Mouse (Mus musculus) left cerebral cortex, postnatal 14 days (tissue): ENCODE data around the gene Madcam1. TPM values are rescaled to one million over a fixed set of nuclear protein-coding genes. Genes with fewer than 3 reads are reported as not detected.

Source experiments
- DNase-seq, 2 experiments: peaks; one replicate each; pipeline ENCODE4 v3.0.0; 2021 to 2022; ENCODE audit warnings: low spot score in 2 of 2, mixed read lengths in 1 of 2
- intact Hi-C: fragments of 180-260 bp; cut with DNase I; formaldehyde crosslinking; loops from one replicate; pipeline ENCODE4 v1.15.1; 2025
- total RNA-seq, 2 experiments: library from RNA; stranded (reverse); gene quantifications; 2 replicates each; pipeline ENCODE4 v1.2.3; 2021

Madcam1 gene
- total RNA-seq, 2 experiments from 2014 or later: 0.23 TPM; not detected in 1

DNA sequence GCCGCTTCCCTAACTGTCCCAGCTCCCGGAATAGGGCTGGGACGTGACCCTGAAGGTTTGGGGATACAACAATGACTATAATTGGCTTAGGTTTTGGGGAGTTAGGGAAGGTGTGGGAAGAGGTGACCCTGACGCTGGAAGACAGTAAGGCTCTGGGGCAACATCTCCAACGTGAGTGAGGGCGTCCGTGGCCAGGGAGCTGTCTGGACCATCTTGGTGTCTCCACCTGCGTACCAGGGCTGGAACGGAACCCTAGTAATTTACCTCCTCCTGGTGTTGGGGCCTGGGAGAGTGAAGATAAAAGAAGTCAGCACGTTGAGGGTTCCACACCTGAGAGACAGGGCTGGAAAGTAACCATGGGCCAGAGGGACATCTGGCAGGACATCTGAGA lies 40.6 kb downstream of the Madcam1 start:
- DNase-seq: no peak
- intact Hi-C loops: no loop called here

- DNase-seq: no peak
- intact Hi-C loops: no loop called here
These were observed 41.6 kb downstream of the Madcam1 start for GRCm38 (mm10) chr10:79705951-79706350.

DNA sequence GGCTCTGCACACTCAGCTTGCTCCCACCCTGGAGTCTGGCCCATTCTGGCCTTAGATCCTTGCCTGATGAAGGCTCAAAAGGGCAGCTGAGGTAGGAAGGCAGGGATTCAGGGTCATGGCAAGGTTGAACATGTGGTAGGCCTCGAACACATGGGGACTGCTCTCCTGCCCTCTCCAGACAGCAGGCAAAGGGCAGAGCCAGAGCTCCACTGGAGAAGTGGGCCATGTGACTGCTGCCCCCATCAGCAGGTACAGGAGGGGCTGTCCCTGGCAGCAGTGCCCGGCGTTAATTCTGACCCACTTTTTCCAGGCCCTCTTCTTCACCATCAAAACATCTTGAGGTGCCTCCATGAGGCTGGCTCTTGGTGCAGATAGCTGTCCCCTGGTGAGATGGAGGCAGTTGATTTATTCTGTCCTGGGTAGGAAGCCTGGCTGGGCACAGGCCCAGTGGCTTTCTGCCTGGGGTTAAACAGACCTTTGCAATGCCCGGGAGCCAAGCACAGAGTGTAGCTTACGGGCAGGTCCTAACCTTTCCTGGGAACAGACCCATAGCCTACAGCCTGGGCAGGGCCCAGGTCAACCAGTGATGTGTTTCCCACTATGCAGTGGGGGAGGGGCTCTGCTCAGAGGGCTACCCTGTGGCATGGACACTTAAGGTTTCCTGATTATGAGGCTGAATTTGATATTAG lies 42.2 kb downstream of the Madcam1 start:
- DNase-seq: no peak
- intact Hi-C loops: no loop called here

DNA sequence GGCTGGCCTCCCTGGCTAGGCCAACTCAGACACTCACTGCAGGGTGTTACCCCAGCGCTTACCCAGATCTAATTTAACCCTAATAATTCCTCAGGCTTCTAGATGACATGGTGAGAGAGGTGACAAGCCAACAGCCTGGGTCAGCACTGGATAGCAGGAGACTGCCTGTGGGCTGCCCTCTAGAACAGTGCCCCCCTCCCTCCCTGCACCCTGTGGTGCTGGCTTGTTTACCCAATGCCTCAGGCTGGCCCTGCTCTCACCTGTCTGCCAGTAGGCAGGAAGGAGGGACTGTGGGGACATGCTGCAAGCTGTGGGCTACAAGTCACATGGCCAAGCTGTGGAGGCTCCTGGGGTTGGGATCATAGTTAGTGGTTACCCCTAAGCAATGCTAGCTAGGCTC lies 42.8 kb downstream of the Madcam1 start:
- intact Hi-C loops: no loop called here
- no peak for DNase-seq

- no peak for DNase-seq
- intact Hi-C loops: no loop called here
These were observed 43.4 kb downstream of the Madcam1 start for GRCm38 (mm10) chr10:79707759-79708158.

GRCm38 (mm10) chr10:79708668-79709067 lies 44.3 kb downstream of the Madcam1 start:
- intact Hi-C loops: no loop called here
- DNase-seq: no peak

GRCm38 (mm10) chr10:79709307-79709706 lies 44.9 kb downstream of the Madcam1 start:
- DNase-seq: no peak
- intact Hi-C loops: no loop called here

DNA sequence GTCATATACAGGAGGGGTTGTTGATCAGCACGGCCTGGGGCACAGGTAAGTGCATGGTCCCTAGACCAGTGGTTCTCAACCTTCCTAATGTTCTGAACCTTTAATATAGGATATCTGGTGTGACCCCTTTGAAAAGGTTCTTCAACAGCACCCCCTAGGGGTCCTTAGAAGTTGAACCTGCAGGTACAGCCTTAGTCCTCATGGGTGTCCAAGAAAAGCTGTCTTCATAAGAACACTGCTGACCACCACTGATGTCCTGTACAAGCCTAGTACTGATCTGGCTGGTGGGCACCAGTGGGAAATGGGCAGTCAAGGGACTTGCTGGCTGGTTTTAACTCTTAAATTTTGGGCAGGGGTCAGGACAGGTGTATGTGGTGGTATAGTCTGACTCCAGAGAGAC lies 47.7 kb downstream of the Madcam1 start:
- intact Hi-C loops: no loop called here
- DNase-seq: no peak

DNA sequence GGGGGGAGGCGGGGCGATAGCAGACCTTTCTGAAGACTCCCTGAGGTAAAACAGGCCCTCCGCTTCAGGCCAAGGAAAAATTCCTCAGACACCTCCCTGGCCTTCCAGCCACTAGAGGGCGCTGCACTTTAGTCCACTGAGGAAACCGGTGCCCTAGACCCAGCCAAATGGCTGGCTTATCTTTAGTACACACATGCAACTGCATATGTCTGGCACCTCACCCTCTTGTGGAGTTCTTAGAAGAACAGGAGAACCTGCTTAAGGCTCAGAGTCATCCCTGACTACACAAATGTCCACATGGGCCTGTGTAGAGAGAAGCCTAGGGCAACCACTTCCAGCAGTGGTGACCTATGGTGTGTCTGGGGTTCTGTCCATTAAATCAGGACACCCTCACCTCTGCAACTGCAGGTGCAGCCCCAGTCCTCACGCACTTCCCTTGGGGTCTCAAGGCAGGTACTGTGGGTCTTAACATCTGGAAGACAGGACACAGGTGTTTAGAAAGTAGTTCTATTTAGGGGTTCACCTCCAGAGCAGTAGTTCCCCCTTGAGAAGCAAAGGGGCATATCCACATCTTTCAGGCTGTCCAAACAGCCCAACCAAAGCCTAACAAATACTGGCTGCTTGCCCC lies 48.3 kb downstream of the Madcam1 start:
- intact Hi-C loops: no loop called here
- peak; percentile 84 to 90 for DNase-seq

DNA sequence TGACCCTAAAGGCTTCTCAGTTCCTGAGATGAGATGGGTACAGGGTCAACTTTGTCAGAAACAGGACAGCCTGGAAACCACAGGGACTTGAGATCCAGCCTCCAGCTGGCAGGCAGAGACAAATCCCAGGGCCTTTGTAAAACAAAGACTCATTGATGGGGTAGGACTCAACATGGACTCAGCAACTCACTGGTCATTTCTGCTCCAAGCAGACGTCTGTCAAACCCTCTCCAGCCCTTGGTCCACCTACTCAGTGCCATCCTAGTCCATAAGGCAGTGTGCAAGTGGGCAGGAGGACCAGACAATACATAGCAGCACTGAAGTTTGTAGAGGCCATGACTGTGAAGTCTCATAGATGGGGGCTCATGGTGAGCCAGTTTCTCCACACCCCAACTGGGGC lies 48.8 kb downstream of the Madcam1 start:
- intact Hi-C loops: no loop called here
- no peak for DNase-seq

GRCm38 (mm10) chr10:79714996-79715395 lies 50.6 kb downstream of the Madcam1 start:
- intact Hi-C loops: no loop called here
- no peak for DNase-seq

DNA sequence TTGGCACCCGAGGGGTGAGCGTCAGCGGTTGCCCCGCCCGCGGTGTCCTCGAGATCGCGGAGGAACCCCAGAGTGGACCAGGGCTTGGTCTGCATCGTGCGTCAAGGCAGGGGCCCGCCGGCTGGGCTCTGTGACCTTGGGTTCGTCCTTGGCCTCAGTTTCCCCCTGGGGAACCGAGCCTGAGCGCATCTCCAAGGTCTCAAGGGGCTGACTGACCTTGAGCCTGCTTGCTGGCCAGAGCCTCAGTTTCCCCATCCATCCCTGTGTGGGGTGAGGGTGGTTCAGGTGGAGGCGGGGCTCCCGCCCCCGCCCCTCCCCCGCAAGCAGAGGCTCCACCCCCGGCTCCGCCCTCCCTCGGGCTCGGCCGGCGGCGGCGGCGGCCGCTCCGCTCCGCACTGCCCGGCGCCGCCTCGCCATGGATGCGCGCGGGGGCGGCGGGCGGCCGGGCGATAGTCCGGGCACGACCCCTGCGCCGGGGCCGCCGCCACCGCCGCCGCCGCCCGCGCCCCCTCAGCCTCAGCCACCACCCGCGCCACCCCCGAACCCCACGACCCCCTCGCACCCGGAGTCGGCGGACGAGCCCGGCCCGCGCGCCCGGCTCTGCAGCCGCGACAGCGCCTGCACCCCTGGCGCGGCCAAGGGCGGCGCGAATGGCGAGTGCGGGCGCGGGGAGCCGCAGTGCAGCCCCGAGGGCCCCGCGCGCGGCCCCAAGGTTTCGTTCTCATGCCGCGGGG lies 52.1 kb downstream of the Madcam1 start, which contains the start of gene Hcn2:
TSS of gene Hcn2 (plus strand) at position 381 of the 734 bp plus-strand sequence.
- intact Hi-C loops: no loop called here
- DNase-seq: no peak

DNA sequence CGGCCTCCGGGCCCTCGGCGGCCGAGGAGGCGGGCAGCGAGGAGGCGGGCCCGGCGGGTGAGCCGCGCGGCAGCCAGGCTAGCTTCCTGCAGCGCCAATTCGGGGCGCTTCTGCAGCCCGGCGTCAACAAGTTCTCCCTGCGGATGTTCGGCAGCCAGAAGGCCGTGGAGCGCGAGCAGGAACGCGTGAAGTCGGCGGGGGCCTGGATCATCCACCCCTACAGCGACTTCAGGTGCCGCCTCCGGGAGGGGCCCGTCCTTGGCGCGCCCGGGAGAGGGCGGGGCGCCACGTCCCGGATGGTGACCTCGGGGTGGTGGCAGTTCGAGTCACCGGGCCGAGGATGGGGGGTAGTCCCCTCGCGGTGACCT lies 52.6 kb downstream of the Madcam1 start:
- intact Hi-C loops: no loop called here

DNA sequence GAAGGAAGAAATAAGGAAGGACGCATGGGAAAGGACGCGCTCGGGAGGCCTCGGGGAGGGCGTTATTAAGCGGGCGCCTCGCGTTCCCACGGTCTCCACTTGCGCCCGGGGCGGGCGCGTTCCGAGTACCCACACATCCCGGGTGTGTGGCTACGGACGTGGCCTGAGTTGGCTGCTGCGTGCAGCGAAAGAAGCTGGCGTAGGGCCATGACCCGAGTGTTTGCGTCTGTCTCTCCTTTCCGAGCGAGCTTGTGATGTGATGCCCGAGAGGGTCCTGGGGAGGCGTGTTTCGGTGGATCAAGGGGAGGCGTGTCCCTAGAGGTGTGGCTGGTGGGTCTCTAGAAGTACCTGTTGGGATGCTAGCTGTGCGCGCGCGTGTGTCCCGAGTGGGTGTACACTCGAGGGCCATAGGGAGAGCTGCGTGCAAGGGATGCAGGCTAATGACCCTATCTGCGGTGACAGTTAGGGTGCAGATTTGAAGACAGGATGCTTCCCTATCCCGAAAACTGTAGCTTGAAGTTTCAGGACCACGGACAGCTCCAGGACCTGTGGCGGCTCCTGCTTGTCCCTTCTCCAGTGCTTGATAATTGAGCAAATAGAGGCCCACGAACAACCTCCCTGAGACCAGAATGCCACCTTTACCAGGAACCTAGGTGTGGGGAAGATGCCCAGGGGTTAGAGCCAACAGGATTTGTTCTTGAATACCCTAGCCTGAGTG lies 53.4 kb downstream of the Madcam1 start:
- no peak for DNase-seq
- intact Hi-C loops: no loop called here

More for the DNA sequence above, 52.6 kb downstream of the Madcam1 start:
- DNase-seq: peak in 1 of 2 experiments; percentile 51

Other genes with a start within 250 kb of the Madcam1 start
- not detected for gene Vmn2r83, start 195.8 kb upstream of the Madcam1 start, total RNA-seq
- 1 to 10 TPM; 2.5 to 3.3 TPM for gene Plpp2, start 130.8 kb upstream of the Madcam1 start, total RNA-seq
- 10 to 100 TPM; 41.7 to 51.4 TPM for gene Mier2, start 109.4 kb upstream of the Madcam1 start, total RNA-seq
- under 1 TPM in 1 of 2 experiments, not detected in 1; 0.55 TPM for gene Theg, start 77.2 kb upstream of the Madcam1 start, total RNA-seq
- gene C2cd4c, start 50.5 kb upstream of the Madcam1 start, total RNA-seq: 10 to 100 TPM; 14.2 to 15.1 TPM
- 10 to 100 TPM; 49.8 to 50.3 TPM for gene Shc2, start 26.6 kb upstream of the Madcam1 start, total RNA-seq
- gene Odf3l2, start 18.8 kb upstream of the Madcam1 start, total RNA-seq: under 1 TPM; 0.46 to 0.63 TPM
- 10 to 100 TPM; 71.9 to 77.9 TPM for gene Tpgs1, start 4.8 kb downstream of the Madcam1 start, total RNA-seq
- gene Cdc34, start 17.6 kb downstream of the Madcam1 start, total RNA-seq: 10 to 100 TPM; 64.2 to 70.3 TPM
- 1 to 10 TPM in 1 of 2 experiments, under 1 TPM in 1; 0.81 to 1.6 TPM for gene Gzmm, start 24.5 kb downstream of the Madcam1 start, total RNA-seq
- gene Bsg, start 39.9 kb downstream of the Madcam1 start, total RNA-seq: 100 to 1,000 TPM; 785 to 820 TPM
- gene Hcn2, start 52.1 kb downstream of the Madcam1 start, total RNA-seq: 10 to 100 TPM; 93.4 to 99.2 TPM
- gene Polrmt, start 82.0 kb downstream of the Madcam1 start, total RNA-seq: 10 to 100 TPM; 43.8 to 45.4 TPM
- 1 to 10 TPM; 1.4 to 2.1 TPM for gene Fgf22, start 90.5 kb downstream of the Madcam1 start, total RNA-seq
- 10 to 100 TPM; 95.4 to 97.1 TPM for gene Rnf126, start 102.4 kb downstream of the Madcam1 start, total RNA-seq
- 1 to 10 TPM; 1.7 to 2.2 TPM for gene Fstl3, start 112.7 kb downstream of the Madcam1 start, total RNA-seq
- 1 to 10 TPM in 1 of 2 experiments, under 1 TPM in 1; 0.17 to 1.1 TPM for gene Prss57, start 126.4 kb downstream of the Madcam1 start, total RNA-seq
- 100 to 1,000 TPM; 398 to 410 TPM for gene Palm, start 129.0 kb downstream of the Madcam1 start, total RNA-seq
- gene Misp, start 156.4 kb downstream of the Madcam1 start, total RNA-seq: under 1 TPM; 0.59 to 0.72 TPM
- 10 to 100 TPM; 52.1 to 61.1 TPM for gene Ptbp1, start 189.9 kb downstream of the Madcam1 start, total RNA-seq
- gene Prtn3, start 209.9 kb downstream of the Madcam1 start, total RNA-seq: 1 to 10 TPM; 2.3 to 3.1 TPM
- gene Plppr3, start 210.1 kb downstream of the Madcam1 start, total RNA-seq: 10 to 100 TPM; 68.3 to 71.2 TPM
- gene Elane, start 221.7 kb downstream of the Madcam1 start, total RNA-seq: not detected
- gene Cfd, start 226.3 kb downstream of the Madcam1 start, total RNA-seq: not detected
- gene Med16, start 244.4 kb downstream of the Madcam1 start, total RNA-seq: 10 to 100 TPM; 55.0 to 66.5 TPM
- gene Gm26602, start 246.3 kb downstream of the Madcam1 start, total RNA-seq: not detected